Mouse (Mus musculus) embryonic facial prominence, embryonic 10.5 days (tissue): ENCODE results near the gene Zfp354b. TPM values are rescaled to one million over a fixed set of nuclear protein-coding genes. Genes with fewer than 3 reads are reported as not detected.

Source experiments
- DNase-seq: peaks from one replicate; pipeline ENCODE4 v3.0.0-alpha.2; 2017; ENCODE audit warnings: low spot score
- H3K27ac ChIP-seq: fragments of 300-500 bp; sonication (generic); replicated peaks from 2 replicates; pipeline ENCODE4 v1.5.1; 2016; ENCODE audit warnings: mild to moderate bottlenecking
- H3K27me3 ChIP-seq: fragments of 300-500 bp; sonication (generic); replicated peaks from 2 replicates; pipeline ENCODE4 v1.6.1; 2016; ENCODE audit warnings: low read depth, mild to moderate bottlenecking; ENCODE audit not compliant: poor library complexity, severe bottlenecking
- H3K36me3 ChIP-seq: fragments of 300-500 bp; sonication (generic); replicated peaks from 2 replicates; pipeline ENCODE4 v1.6.1; 2016; ENCODE audit warnings: mild to moderate bottlenecking, moderate library complexity
- H3K4me1 ChIP-seq: fragments of 300-500 bp; sonication (generic); 2 replicates; pipeline ENCODE4 v1.6.1; 2016
- H3K4me3 ChIP-seq: fragments of 300-500 bp; sonication (generic); 2 replicates; pipeline ENCODE4 v1.5.1; 2016; ENCODE audit warnings: mild to moderate bottlenecking, moderate library complexity
- H3K9me3 ChIP-seq: fragments of 300-500 bp; sonication (generic); 2 replicates; pipeline ENCODE4 v1.6.1; 2016; ENCODE audit warnings: mild to moderate bottlenecking
- WGBS: fragments of 180-500 bp; shearing (Covaris S2); methylation state at CpG from one replicate; pipeline ENCODE4 v1.1.7; 2016; 5-methylcytosine and 5-hydroxymethylcytosine counted together
- polyA plus RNA-seq: library from polyadenylated mRNA; unstranded; fragments of >200 nt; fragmentation: Nextera tagmentation; extraction: Ambion mirVana; gene quantifications from 2 replicates; pipeline ENCODE4 v1.2.1, GENCODE M21; 2016

The Zfp354b gene
- 0.75 and 0.79 TPM in 2 replicates for polyA plus RNA-seq

DNA sequence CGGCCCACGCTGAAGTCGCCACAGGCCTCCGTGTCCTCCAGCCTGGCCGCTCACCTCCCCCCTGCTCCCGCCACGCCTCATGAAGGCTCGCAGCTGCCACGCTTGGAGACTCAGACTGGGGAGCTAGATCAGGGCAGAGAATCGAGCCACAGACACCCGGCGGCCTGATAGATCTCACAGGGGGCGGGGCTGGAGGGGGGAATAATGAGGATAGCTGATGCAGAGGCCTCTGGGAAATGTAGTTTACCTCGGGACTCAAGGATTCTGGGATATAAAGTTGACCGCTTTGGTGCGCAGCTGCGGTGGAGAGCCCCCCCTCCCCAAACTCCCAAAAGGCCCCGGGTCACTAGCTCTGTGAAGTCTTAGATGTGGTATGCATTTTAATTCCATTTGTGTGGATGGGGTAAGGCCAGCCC lies at the start of gene Zfp354b:
Zfp354b (minus strand) TSS at position 183 of the 416 bp plus-strand sequence.
- H3K4me3 ChIP-seq: peak within 1 kb of the TSS; percentile 70
- WGBS: 1% methylated on average over 18 of the region's 18 CpGs
- peaks cover 12% of the 10 kb centered on the region for H3K4me1 ChIP-seq
- no peaks in the 10 kb centered on the region for H3K36me3 ChIP-seq
- H3K27me3 ChIP-seq: peaks cover 25% of the 10 kb centered on the region
- peak; percentile 90 for DNase-seq
- H3K27ac ChIP-seq: peak within 1 kb of the TSS; percentile 78
- H3K9me3 ChIP-seq: no peaks in the 10 kb centered on the region

DNA sequence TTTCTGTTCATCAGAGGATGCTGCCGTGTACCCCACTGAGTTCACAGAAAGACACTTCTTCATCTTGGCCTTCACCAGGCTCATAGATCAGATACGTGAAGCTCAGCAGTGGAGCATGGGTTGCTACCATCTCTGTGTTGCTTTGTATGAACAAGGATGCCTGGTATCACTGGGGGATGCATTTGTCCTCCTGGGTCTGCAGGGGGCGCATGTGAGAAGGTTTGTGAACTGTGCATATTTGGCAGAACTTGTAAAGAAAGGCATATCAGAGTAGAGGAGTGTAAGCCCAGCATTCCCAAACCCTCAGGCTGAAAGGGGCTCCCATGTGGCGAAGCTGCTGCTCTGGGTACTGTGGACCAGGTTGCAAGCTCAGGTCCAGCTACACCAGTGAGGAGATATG lies 45.8 kb upstream of the Zfp354b start:
- Histone ChIP-seq H3K27ac (no peak overlapping the region), H3K27me3 (no peaks in the 10 kb centered on the region), H3K4me3 (no peak overlapping the region), H3K4me1 (no peaks in the 10 kb centered on the region), H3K36me3 (no peaks in the 10 kb centered on the region), H3K9me3 (no peaks in the 10 kb centered on the region)
- DNase-seq: no peak
- 70% methylated on average over 4 of the region's 4 CpGs for WGBS

DNA sequence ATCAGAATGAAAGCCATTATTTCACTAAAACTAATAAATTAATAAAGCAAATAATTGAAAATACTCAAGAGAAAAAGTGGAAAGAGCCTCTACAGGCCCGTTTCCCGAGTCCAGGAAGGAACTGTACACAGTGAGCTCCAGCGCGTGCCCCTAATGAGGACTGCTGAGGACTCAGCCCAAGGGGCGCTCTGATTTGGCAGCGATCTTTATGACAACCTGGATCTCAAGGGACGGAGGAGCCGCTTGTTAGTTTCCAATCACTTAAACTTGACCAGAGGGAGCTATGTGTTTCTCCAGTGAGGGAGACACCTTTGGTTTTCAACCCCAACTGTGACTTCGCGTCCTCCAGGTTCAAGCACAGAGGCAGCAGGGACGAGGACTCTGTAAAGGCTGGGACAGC lies 34.8 kb upstream of the Zfp354b start, which contains the start of gene Olfr1378:
Olfr1378 (plus strand) TSS at position 301 of the 400 bp plus-strand sequence.
- Histone ChIP-seq H3K9me3 (no peaks in the 10 kb centered on the region), H3K27me3 (no peaks in the 10 kb centered on the region), H3K4me3 (no peak within 1 kb of the TSS), H3K36me3 (no peaks in the 10 kb centered on the region), H3K27ac (no peak within 1 kb of the TSS), H3K4me1 (no peaks in the 10 kb centered on the region)
- no peak for DNase-seq
- WGBS: 89% methylated on average over 11 of the region's 11 CpGs

DNA sequence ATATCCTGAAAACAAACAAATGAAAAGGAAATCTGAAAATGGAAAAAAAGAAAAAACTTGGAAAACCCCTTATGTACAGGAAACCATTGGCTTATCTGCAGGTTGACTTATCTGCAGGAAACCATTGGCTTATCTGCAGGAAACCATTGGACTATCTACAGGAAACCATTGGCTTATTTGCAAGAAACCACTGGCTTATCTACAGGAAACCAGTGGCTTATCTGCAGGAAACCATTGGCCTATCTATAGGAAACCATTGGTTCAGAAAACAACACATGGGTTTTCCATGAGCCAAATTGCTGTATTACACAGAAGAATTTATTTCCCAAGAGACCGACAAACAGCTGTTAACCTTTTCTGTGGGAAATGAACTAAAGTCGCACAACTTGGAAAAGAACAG lies 33.5 kb upstream of the Zfp354b start:
- H3K27ac ChIP-seq: no peak overlapping the region
- no peaks in the 10 kb centered on the region for H3K9me3 ChIP-seq
- H3K4me1 ChIP-seq: no peaks in the 10 kb centered on the region
- H3K36me3 ChIP-seq: no peaks in the 10 kb centered on the region
- no peaks in the 10 kb centered on the region for H3K27me3 ChIP-seq
- 83% methylated on average over 2 of the region's 2 CpGs for WGBS
- DNase-seq: no peak
- no peak overlapping the region for H3K4me3 ChIP-seq

DNA sequence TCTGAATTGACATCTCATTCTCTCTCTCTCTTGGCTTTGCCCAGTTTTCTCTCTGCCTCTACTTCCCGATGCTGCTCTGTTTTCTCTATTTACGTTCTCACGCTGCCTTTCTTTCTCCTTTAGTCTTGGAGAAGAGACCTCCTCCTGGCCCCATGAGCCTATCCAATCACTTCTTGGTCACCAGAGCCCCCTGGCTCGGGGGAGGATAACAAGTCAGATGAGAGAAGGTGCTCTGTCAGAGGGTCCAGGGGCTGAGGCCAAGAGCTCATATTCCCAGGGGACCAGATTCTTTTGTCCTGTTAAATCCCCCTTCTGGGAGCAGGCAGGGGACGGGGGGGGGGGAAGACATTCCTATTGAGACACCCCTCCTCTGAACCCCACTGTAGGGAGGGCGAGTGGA lies 22.2 kb upstream of the Zfp354b start, which contains the start of gene Prop1:
Prop1 (minus strand) TSS at position 101 of the 400 bp plus-strand sequence.
- 65% methylated on average over 6 of the region's 6 CpGs for WGBS
- Histone ChIP-seq H3K27ac (no peak within 1 kb of the TSS), H3K36me3 (no peaks in the 10 kb centered on the region), H3K27me3 (no peaks in the 10 kb centered on the region), H3K4me1 (no peaks in the 10 kb centered on the region), H3K4me3 (no peak within 1 kb of the TSS), H3K9me3 (no peaks in the 10 kb centered on the region)
- no peak for DNase-seq

DNA sequence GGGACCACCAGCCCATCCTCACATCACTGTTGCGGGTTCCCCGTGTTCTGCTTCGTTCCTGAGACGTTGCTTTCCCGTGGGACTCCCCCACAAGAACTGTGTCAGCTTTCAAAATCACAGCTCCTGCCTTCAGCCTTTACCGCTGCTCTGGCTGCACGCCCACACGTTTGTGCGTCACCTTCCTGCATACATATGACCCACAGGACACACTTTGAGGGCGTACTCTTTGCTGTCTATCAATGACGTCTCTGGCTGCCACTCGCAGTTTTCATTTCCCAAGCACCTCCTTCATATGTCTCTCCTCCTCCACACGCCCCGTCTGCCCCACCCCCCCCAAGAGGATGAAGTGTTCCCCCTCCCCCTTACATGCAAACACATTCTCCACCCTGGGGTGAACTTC lies 20.9 kb upstream of the Zfp354b start:
- no peaks in the 10 kb centered on the region for H3K4me1 ChIP-seq
- no peak for DNase-seq
- H3K27me3 ChIP-seq: no peaks in the 10 kb centered on the region
- H3K36me3 ChIP-seq: no peaks in the 10 kb centered on the region
- H3K4me3 ChIP-seq: no peak overlapping the region
- H3K27ac ChIP-seq: no peak overlapping the region
- H3K9me3 ChIP-seq: no peaks in the 10 kb centered on the region
- 78% methylated on average over 14 of the region's 14 CpGs for WGBS

DNA sequence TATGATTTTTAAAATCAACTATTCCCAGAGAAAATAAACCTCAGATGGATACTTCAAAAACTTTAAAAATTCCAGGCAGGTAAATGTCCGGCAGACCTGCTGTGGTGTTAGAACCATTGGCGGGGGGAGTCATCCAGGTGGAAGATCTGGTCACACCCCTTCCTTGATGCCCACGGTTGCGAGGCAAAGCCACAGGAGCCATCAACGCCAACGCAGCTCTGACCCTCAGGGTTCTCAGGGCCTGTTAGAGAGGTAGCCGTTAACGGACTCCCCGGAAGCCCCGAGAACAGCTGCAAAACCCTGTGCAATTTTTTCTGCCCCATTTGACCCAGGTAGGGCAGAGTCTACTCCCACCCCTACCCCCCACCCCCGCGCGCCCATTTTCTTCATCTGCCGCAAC lies 12.1 kb upstream of the Zfp354b start, which contains the start of gene 4933414I15Rik:
4933414I15Rik (minus strand) TSS at position 260 of the 400 bp plus-strand sequence.
- Histone ChIP-seq H3K4me1 (no peaks in the 10 kb centered on the region), H3K9me3 (no peaks in the 10 kb centered on the region), H3K27ac (no peak within 1 kb of the TSS), H3K27me3 (0 out of 2 replicates have a peak, but pooled peaks cover 9% of the 10 kb centered on the region), H3K4me3 (no peak within 1 kb of the TSS), H3K36me3 (no peaks in the 10 kb centered on the region)
- WGBS: 83% methylated on average over 14 of the region's 14 CpGs
- no peak for DNase-seq

DNA sequence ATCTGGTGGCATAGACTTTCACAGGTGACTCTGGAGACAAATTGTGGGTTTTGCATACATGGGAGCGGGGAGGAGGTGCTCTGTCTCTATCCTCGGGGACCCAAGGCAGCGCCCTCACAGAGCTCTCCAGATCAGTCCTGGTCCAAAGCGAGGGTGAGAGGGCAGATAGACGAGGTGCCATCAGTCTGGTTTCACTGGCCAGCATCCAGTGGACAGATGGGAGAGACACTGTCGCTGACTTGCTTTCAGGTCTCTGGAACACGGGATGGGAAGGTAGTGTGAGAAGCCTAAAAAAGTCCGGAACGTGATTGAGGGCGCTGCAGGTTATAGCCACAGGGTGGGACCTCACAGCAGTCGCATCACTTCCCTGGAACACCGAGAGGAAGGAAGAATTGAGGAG lies 11.0 kb upstream of the Zfp354b start:
- H3K4me1 ChIP-seq: no peaks in the 10 kb centered on the region
- no peak overlapping the region for H3K27ac ChIP-seq
- DNase-seq: no peak
- WGBS: 73% methylated on average over 12 of the region's 12 CpGs
- 0 out of 2 replicates have a peak, but pooled peaks cover 9% of the 10 kb centered on the region for H3K27me3 ChIP-seq
- no peak overlapping the region for H3K4me3 ChIP-seq
- no peaks in the 10 kb centered on the region for H3K9me3 ChIP-seq
- no peaks in the 10 kb centered on the region for H3K36me3 ChIP-seq

DNA sequence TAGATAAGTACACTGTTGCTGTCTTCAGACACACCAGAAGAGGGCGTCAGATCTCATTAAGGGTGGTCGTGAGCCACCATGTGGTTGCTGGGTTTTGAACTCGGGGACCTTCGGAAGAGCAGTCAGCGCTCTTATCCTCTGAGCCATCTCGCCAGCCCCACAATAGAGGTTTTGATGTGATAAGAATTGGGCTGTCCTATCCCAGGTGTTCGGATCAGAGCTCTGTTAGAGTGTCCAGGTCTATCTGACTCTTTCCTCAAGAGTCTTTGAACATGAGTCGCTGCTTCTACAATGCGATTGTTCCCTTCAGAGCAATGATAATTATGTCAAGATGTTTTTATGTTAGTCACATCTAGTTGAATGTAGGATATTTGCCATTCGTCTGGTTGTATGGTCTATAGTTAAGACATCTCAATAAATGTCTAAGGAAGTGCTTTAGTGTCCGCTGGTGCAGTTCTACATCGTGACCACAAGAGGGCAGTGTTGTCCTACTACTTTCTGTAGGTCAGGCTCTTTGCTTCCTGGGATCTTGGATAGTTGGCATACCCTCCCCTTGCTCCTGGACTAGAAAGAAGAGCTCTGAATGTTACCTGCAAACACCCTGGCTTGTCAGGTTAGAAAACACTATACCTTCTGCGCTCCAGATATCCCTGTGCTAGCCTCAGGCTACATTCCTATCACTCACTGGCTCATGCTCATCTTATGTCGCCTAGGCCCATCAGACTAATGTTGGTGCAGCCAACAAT lies 8.4 kb upstream of the Zfp354b start:
- no peaks in the 10 kb centered on the region for H3K36me3 ChIP-seq
- H3K27me3 ChIP-seq: 0 out of 2 replicates have a peak, but pooled peaks cover 9% of the 10 kb centered on the region
- H3K9me3 ChIP-seq: no peaks in the 10 kb centered on the region
- no peak overlapping the region for H3K4me3 ChIP-seq
- H3K4me1 ChIP-seq: no peaks in the 10 kb centered on the region
- peak; percentile 58 for DNase-seq
- H3K27ac ChIP-seq: no peak overlapping the region
- WGBS: 34% methylated on average over 14 of the region's 14 CpGs

DNA sequence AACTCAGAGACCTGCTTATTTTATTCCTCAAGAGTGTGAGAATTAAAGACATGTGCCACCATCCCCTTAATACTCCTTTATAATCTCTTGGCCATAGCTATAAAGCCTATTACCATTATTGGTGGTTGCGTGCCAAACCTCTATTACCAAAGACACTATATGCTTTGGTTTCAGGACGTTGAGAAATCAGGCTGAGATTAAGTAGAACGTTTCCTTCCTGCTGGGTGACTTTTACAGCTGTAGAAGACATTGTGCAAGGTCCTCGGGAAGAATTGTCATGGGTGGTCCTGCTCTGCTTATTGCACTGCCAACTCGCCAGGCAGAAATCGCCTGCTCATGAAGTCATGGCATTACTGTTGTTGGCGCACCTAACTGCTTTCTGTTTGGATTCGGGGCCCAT lies 7.0 kb upstream of the Zfp354b start:
- WGBS: 76% methylated on average over 8 of the region's 8 CpGs
- Histone ChIP-seq H3K36me3 (no peaks in the 10 kb centered on the region), H3K27ac (no peak overlapping the region), H3K4me1 (no peaks in the 10 kb centered on the region), H3K4me3 (no peak overlapping the region), H3K27me3 (0 out of 2 replicates have a peak, but pooled peaks cover 9% of the 10 kb centered on the region), H3K9me3 (no peaks in the 10 kb centered on the region)
- DNase-seq: no peak

DNA sequence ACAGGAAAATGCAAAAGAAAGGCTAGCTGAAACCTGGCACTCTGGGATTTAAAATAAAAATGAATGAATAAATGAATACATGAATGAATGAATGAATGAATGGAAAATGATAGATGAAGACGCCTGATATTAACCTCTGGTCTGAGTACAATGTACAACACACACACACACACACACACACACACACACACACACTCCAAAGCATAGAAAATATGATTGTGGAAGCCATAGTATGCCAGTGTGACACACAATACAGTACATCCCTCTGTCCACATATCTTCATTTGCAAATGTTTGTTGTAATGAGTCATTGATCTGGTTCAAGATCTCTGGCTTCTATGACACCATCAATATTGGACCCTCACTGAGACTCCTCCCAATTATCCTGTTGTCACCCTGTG lies 607 bp upstream of the Zfp354b start:
- peak overlapping the region; percentile 70 for H3K4me3 ChIP-seq
- H3K36me3 ChIP-seq: no peaks in the 10 kb centered on the region
- H3K4me1 ChIP-seq: peaks cover 12% of the 10 kb centered on the region
- no peaks in the 10 kb centered on the region for H3K9me3 ChIP-seq
- DNase-seq: no peak
- H3K27me3 ChIP-seq: peaks cover 25% of the 10 kb centered on the region
- H3K27ac ChIP-seq: peak overlapping the region; percentile 61
- 81% methylated on average over 1 of the region's 1 CpGs for WGBS

DNA sequence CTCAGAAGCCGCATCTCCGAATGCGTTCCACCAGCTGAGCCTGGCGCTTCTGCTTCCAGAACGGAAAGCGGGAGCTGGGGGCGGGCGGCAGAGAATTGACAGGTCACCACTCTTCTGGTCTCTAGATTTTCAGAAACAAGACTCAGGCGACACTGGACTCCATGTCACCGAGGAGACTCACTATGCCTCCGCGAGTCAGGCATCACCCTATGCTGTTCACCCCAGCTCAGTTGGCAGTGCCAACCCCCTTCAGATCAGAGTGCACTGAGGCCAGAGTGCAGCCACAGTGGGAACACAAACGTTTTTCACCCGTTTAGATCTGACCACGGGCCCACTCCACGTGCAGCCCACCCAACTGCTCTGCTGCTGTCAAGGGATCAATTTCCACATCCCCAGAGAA lies 412 bp downstream of the Zfp354b start:
- no peaks in the 10 kb centered on the region for H3K36me3 ChIP-seq
- peak overlapping the region; percentile 78 for H3K27ac ChIP-seq
- no peaks in the 10 kb centered on the region for H3K9me3 ChIP-seq
- DNase-seq: no peak
- H3K4me1 ChIP-seq: peaks cover 12% of the 10 kb centered on the region
- WGBS: 4% methylated on average over 16 of the region's 16 CpGs
- H3K4me3 ChIP-seq: peak overlapping the region; percentile 70
- peaks cover 25% of the 10 kb centered on the region for H3K27me3 ChIP-seq

DNA sequence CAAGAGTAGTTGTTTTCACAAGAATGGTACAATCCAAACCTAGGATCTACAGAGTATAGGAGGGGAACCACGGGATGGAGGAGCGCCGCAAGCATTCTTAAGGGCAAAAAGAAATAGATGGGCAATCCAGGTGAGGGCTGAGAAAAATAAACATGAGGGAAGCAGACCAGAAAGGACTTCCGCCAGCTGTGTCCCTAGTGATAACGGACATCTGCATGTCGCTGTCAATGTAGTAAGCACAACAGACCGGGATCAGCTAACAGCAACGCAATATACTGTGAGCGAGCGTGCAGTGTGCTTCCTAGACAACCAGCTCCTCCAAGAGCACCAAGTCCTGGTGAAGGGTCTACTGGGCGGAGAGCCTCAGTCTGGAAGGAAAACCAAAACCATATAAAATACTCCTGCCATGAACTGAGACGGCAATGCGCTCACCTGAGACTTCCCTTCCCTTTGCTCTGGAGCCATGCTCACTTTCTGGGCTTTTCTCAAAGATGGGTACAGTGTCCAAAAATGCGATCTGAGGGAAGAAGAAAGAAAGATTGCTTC lies 891 bp downstream of the Zfp354b start:
- peaks cover 25% of the 10 kb centered on the region for H3K27me3 ChIP-seq
- no peak for DNase-seq
- peak overlapping the region; percentile 70 for H3K4me3 ChIP-seq
- no peak overlapping the region for H3K27ac ChIP-seq
- H3K4me1 ChIP-seq: peaks cover 12% of the 10 kb centered on the region
- H3K9me3 ChIP-seq: no peaks in the 10 kb centered on the region
- H3K36me3 ChIP-seq: no peaks in the 10 kb centered on the region
- WGBS: 30% methylated on average over 14 of the region's 14 CpGs
